Mouse (Mus musculus) stomach, postnatal 0 days (tissue): ENCODE measurements around the gene Ggnbp2. TPM values are rescaled to one million over a fixed set of nuclear protein-coding genes. Genes with fewer than 3 reads are reported as not detected.

Experiments
- ATAC-seq: fragments of 200-750 bp; cut with Nextera tagmentation; 2 replicates; pipeline ENCODE4 v1.8.0; 2017; ENCODE audit not compliant: low FRiP score, low TSS enrichment
- DNase-seq: peaks from one replicate; pipeline ENCODE4 v3.0.0-alpha.2; 2016; ENCODE audit warnings: low spot score
- H3K27ac ChIP-seq: fragments of 300-500 bp; sonication (generic); replicated peaks from 2 replicates; pipeline ENCODE4 v1.5.1; 2014; ENCODE audit warnings: mild to moderate bottlenecking, control low read depth
- H3K27me3 ChIP-seq: fragments of 300-500 bp; sonication (generic); 2 replicates; pipeline ENCODE4 v1.6.1; 2014; ENCODE audit warnings: low read length; ENCODE audit not compliant: control insufficient read depth, insufficient read depth
- H3K36me3 ChIP-seq: fragments of 300-500 bp; sonication (generic); 2 replicates; pipeline ENCODE4 v1.6.1; 2014; ENCODE audit warnings: low read length, mixed read lengths; ENCODE audit not compliant: control insufficient read depth, insufficient read depth
- H3K4me1 ChIP-seq: fragments of 300-500 bp; sonication (generic); replicated peaks from 2 replicates; pipeline ENCODE4 v1.6.1; 2014; ENCODE audit warnings: antibody characterized with exemption; ENCODE audit not compliant: control insufficient read depth, insufficient read depth
- H3K4me2 ChIP-seq: fragments of 300-500 bp; sonication (generic); replicated peaks from 2 replicates; pipeline ENCODE4 v1.6.1; 2014; ENCODE audit warnings: low read depth, mild to moderate bottlenecking, control low read depth, moderate library complexity
- H3K4me3 ChIP-seq: fragments of 300-500 bp; sonication (generic); 2 replicates; pipeline ENCODE4 v1.5.1; 2014; ENCODE audit warnings: low read depth, low read length, control low read depth
- H3K9ac ChIP-seq: fragments of 300-500 bp; sonication (generic); 2 replicates; pipeline ENCODE4 v1.6.1; 2014; ENCODE audit warnings: mild to moderate bottlenecking, low read length, control low read depth, mixed read lengths
- H3K9me3 ChIP-seq: fragments of 300-500 bp; sonication (generic); 2 replicates; pipeline ENCODE4 v1.6.1; 2016; ENCODE audit warnings: low read length; ENCODE audit not compliant: control insufficient read depth
- CTCF ChIP-seq: IDR thresholded peaks from 2 replicates; pipeline ENCODE4 v1.5.1; 2016; ENCODE audit warnings: antibody characterized with exemption, low read depth, mild to moderate bottlenecking, moderate library complexity
- EP300 ChIP-seq: optimal IDR thresholded peaks from 2 replicates; pipeline ENCODE3; 2016; ENCODE audit warnings: antibody characterized with exemption
- WGBS: fragments of 180-500 bp; shearing (Covaris S2); extraction: QIAGEN DNeasy Blood & Tissue Kit; methylation state at CpG from one replicate; pipeline ENCODE4 v1.1.7; 2014; 5-methylcytosine and 5-hydroxymethylcytosine counted together
- polyA plus RNA-seq: library from polyadenylated mRNA; unstranded; fragments of >200 nt; fragmentation: Nextera tagmentation; extraction: Ambion mirVana; gene quantifications from 2 replicates; pipeline ENCODE4 v1.2.1, GENCODE M21; 2015

Gene Ggnbp2
- polyA plus RNA-seq, 1 experiment from 2014 or later, result 40.6 TPM

- ATAC-seq (no peak), DNase-seq (no peak)
- H3K9me3 ChIP-seq, result no peaks in the 10 kb centered on the region
- H3K4me2 ChIP-seq, result no peak overlapping the region
- peaks cover 14% of the 10 kb centered on the region for H3K36me3 ChIP-seq
- peak; percentile 15; the same call in 1 of the 2 replicates for TF ChIP-seq CTCF
- TF ChIP-seq EP300, result no peak
- no peaks in the 10 kb centered on the region for H3K4me1 ChIP-seq
- H3K9ac ChIP-seq, result no peak overlapping the region
- no peak overlapping the region for H3K27ac ChIP-seq
- 83% methylated on average over 5 of the region's 5 CpGs for WGBS
- no peaks in the 10 kb centered on the region for H3K27me3 ChIP-seq
- H3K4me3 ChIP-seq, result no peak overlapping the region
Observed at GRCm38 (mm10) chr11:84914673-84915072, 44.1 kb upstream of the Ggnbp2 start.

- Histone ChIP-seq H3K4me3 (no peak overlapping the region), H3K27me3 (no peaks in the 10 kb centered on the region), H3K4me2 (no peak overlapping the region), H3K9ac (no peak overlapping the region), H3K36me3 (peaks cover 15% of the 10 kb centered on the region), H3K4me1 (no peaks in the 10 kb centered on the region), H3K9me3 (no peaks in the 10 kb centered on the region), H3K27ac (no peak overlapping the region)
- WGBS, result 78% methylated on average over 4 of the region's 4 CpGs
- DNase-seq, result no peak
- TF ChIP-seq EP300 (no peak), CTCF (no peak)
- no peak for ATAC-seq
Observed at GRCm38 (mm10) chr11:84910411-84910810, 39.8 kb upstream of the Ggnbp2 start.

GRCm38 (mm10) chr11:84908480-84908879 lies 37.9 kb upstream of the Ggnbp2 start:
- no peaks in the 10 kb centered on the region for H3K9me3 ChIP-seq
- no peak overlapping the region for H3K27ac ChIP-seq
- no peak overlapping the region for H3K9ac ChIP-seq
- ATAC-seq (no peak), DNase-seq (no peak)
- TF ChIP-seq EP300 (no peak), CTCF (no peak)
- no peak overlapping the region for H3K4me2 ChIP-seq
- H3K36me3 ChIP-seq, result peaks cover 19% of the 10 kb centered on the region
- WGBS, result 88% methylated on average over 6 of the region's 6 CpGs
- no peaks in the 10 kb centered on the region for H3K27me3 ChIP-seq
- H3K4me3 ChIP-seq, result no peak overlapping the region
- H3K4me1 ChIP-seq, result no peaks in the 10 kb centered on the region

GRCm38 (mm10) chr11:84907081-84907480 lies 36.5 kb upstream of the Ggnbp2 start:
- WGBS, result 63% methylated on average over 3 of the region's 3 CpGs
- ATAC-seq (no peak), DNase-seq (no peak)
- TF ChIP-seq EP300, result no peak
- no peak for TF ChIP-seq CTCF
- H3K9ac ChIP-seq, result no peak overlapping the region
- no peak overlapping the region for H3K4me2 ChIP-seq
- H3K27me3 ChIP-seq, result no peaks in the 10 kb centered on the region
- H3K9me3 ChIP-seq, result no peaks in the 10 kb centered on the region
- H3K36me3 ChIP-seq, result peaks cover 22% of the 10 kb centered on the region
- no peak overlapping the region for H3K27ac ChIP-seq
- no peak overlapping the region for H3K4me3 ChIP-seq
- no peaks in the 10 kb centered on the region for H3K4me1 ChIP-seq

GRCm38 (mm10) chr11:84904597-84905144 lies 34.1 kb upstream of the Ggnbp2 start:
- Histone ChIP-seq H3K9me3 (no peaks in the 10 kb centered on the region), H3K27me3 (no peaks in the 10 kb centered on the region), H3K4me1 (no peaks in the 10 kb centered on the region), H3K9ac (no peak overlapping the region), H3K4me2 (no peak overlapping the region), H3K27ac (no peak overlapping the region), H3K4me3 (no peak overlapping the region), H3K36me3 (peaks cover 19% of the 10 kb centered on the region)
- 85% methylated on average over 9 of the region's 9 CpGs for WGBS
- DNase-seq (no peak), ATAC-seq (no peak)
- TF ChIP-seq EP300, result no peak
- no peak for TF ChIP-seq CTCF

GRCm38 (mm10) chr11:84893113-84893512 lies 22.5 kb upstream of the Ggnbp2 start:
- H3K36me3 ChIP-seq, result peaks cover 16% of the 10 kb centered on the region; the same call in 1 of the 2 replicates
- WGBS, result 62% methylated on average over 15 of the region's 15 CpGs
- DNase-seq (peak; percentile 32), ATAC-seq (peak; percentile 50; the same call in 1 of the 2 replicates)
- no peak overlapping the region for H3K27ac ChIP-seq
- no peak overlapping the region for H3K4me3 ChIP-seq
- H3K4me2 ChIP-seq, result no peak overlapping the region
- TF ChIP-seq CTCF, result no peak
- TF ChIP-seq EP300, result no peak
- H3K9me3 ChIP-seq, result no peaks in the 10 kb centered on the region
- H3K9ac ChIP-seq, result no peak overlapping the region
- no peaks in the 10 kb centered on the region for H3K4me1 ChIP-seq
- H3K27me3 ChIP-seq, result no peaks in the 10 kb centered on the region
